Mouse (Mus musculus): ENCODE results near the gene Gm128. TPM values are rescaled to one million over a fixed set of nuclear protein-coding genes. Genes with fewer than 3 reads are reported as not detected.

Gm128 gene
- polyA plus RNA-seq, 1 experiment from 2014 or later: 0.32 TPM

GRCm38 (mm10) chr3:95239022-95239421, 2.4 kb downstream of the Gm128 start:
- Histone ChIP-seq H3K27ac (no peak overlapping the region), H3K9me3 (no peaks in the 10 kb centered on the region), H3K36me3 (peaks cover 44% of the 10 kb centered on the region), H3K4me3 (no peak overlapping the region), H3K27me3 (no peaks in the 10 kb centered on the region), H3K9ac (no peak overlapping the region), H3K4me1 (peaks cover 9% of the 10 kb centered on the region; the same call in 1 of the 2 replicates), H3K4me2 (no peak overlapping the region)
- no peak for ATAC-seq (ENCODE audit: borderline replicate concordance, extremely low read depth, low FRiP score, low TSS enrichment)
- WGBS: 78% methylated on average over 6 of the region's 6 CpGs

DNA sequence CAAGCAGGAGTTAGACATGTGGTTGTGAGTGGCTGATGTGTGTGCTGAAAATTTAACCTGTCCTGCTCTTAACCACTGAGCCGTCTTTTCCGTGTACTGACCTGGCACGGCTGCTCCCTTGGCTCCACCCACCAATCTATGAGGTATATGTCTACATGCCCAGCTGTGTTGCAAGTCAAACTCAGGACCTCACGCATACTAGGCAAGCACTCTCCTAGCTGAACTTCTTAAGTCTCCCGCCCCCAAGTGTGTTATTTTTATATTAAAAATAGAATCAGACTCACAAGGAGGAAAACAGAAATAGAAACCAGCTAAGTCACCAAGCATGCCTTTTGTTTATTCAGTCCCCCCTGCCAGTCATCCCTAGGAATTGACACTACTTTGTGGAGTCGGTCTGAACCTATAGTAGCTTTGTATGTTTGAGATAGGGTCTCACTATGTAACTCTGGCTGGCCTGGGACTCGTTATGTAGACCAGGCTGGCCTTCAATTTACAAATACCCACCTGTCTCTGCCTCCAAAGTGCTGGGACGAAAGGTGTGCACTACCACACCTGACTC, 3.8 kb downstream of the Gm128 start:
- Histone ChIP-seq H3K36me3 (peaks cover 58% of the 10 kb centered on the region), H3K4me1 (peaks cover 9% of the 10 kb centered on the region; the same call in 1 of the 2 replicates), H3K4me3 (no peak overlapping the region), H3K9me3 (no peaks in the 10 kb centered on the region), H3K9ac (no peak overlapping the region), H3K4me2 (no peak overlapping the region), H3K27ac (no peak overlapping the region), H3K27me3 (no peaks in the 10 kb centered on the region)
- ATAC-seq (ENCODE audit: borderline replicate concordance, extremely low read depth, low FRiP score, low TSS enrichment): no peak
- WGBS: 72% methylated on average over 8 of the region's 8 CpGs

DNA sequence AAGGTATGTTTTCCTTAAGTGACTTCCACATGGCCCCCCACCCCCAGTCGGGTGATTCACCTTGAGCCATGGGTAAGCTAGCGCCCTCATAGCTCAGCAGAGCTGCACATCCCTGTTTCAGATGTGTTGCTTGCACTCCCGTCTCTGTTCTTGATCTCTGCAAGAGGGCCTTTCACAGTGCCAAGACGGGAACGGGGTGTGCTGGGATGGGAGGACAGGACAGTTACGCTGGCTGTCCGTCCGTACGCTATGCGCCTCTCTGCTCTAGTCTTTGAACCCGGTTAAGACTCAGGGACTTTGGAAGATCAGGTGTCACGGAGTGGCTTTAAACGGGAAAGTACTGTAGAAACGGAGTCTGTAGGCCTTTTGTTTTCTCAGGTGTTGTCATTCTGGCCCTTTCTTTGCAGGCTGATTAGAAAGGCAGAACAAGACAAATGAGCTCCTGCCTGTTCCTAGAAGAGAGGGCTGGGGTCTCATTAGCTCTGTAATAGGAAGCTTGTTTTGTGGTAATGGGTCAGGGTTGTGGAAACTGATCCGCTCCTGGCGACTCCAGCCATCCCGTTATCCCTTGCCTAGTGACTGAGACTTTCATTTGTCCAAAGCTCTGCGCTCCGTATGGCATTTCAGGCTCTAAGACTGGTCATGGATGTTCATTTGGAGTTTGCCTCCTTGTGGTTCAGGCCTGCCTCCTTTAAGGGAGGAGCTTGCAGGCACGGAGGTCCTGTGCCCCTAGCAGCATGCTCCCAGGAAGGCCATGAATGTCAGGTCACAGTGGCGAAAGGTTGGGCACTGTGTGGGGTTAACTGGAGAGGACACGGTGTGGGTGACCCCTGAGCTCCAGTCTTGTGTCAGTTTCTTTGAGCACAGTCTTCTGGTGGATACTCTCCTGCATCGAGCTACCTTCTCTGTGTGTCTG, 5.8 kb downstream of the Gm128 start:
- Histone ChIP-seq H3K4me3 (no peak overlapping the region), H3K4me2 (no peak overlapping the region), H3K27ac (no peak overlapping the region), H3K27me3 (no peaks in the 10 kb centered on the region), H3K4me1 (peaks cover 13% of the 10 kb centered on the region), H3K9ac (no peak overlapping the region), H3K36me3 (peaks cover 69% of the 10 kb centered on the region), H3K9me3 (no peaks in the 10 kb centered on the region)
- 77% methylated on average over 23 of the region's 23 CpGs for WGBS
- no peak for ATAC-seq (ENCODE audit: borderline replicate concordance, extremely low read depth, low FRiP score, low TSS enrichment)

DNA sequence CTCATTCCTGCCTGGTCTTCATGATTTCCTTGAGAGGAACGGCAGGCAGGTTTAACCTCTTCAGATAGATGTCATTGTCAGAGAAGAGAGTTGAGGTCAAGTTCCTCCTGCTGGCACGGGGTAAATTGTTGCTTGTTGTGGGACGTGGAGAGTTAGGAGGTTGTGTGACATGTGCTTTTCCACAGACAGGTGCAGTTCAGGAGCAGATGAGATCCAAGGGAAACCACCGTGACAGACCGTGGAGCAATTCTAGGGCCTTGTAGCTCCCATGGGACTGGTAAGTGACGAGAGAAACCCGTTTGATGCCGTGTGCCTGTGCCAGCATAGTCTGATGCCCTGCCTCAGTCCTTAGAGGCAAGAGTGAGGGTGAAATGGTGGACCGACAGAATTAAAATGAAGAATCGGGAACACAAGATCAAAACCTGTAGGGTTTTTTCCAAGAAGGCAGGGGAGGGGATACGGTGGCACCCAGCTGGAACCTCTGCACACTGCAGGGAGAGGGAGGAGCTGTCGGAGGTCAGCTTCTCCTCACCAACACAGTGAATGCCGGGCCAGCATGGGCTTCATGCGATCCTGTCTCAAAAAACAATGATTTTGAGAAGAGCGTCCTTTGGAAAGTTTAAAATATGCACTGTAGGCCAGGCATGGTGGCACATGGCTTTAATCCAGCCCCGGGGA, 8.0 kb downstream of the Gm128 start:
- no peak for ATAC-seq (ENCODE audit: borderline replicate concordance, extremely low read depth, low FRiP score, low TSS enrichment)
- Histone ChIP-seq H3K27ac (no peak overlapping the region), H3K36me3 (peaks cover 68% of the 10 kb centered on the region), H3K27me3 (no peaks in the 10 kb centered on the region), H3K4me2 (no peak overlapping the region), H3K4me3 (no peak overlapping the region), H3K9me3 (no peaks in the 10 kb centered on the region), H3K9ac (no peak overlapping the region), H3K4me1 (peaks cover 18% of the 10 kb centered on the region)
- WGBS: 86% methylated on average over 16 of the region's 16 CpGs

- Histone ChIP-seq H3K9ac (no peak overlapping the region), H3K4me3 (no peak overlapping the region), H3K4me2 (no peak overlapping the region), H3K9me3 (no peaks in the 10 kb centered on the region), H3K4me1 (peaks cover 18% of the 10 kb centered on the region), H3K36me3 (peaks cover 61% of the 10 kb centered on the region), H3K27me3 (no peaks in the 10 kb centered on the region), H3K27ac (no peak overlapping the region)
- no peak for ATAC-seq (ENCODE audit: borderline replicate concordance, extremely low read depth, low FRiP score, low TSS enrichment)
- 72% methylated on average over 7 of the region's 7 CpGs for WGBS
These were observed 8.6 kb downstream of the Gm128 start for GRCm38 (mm10) chr3:95232771-95233170.

DNA sequence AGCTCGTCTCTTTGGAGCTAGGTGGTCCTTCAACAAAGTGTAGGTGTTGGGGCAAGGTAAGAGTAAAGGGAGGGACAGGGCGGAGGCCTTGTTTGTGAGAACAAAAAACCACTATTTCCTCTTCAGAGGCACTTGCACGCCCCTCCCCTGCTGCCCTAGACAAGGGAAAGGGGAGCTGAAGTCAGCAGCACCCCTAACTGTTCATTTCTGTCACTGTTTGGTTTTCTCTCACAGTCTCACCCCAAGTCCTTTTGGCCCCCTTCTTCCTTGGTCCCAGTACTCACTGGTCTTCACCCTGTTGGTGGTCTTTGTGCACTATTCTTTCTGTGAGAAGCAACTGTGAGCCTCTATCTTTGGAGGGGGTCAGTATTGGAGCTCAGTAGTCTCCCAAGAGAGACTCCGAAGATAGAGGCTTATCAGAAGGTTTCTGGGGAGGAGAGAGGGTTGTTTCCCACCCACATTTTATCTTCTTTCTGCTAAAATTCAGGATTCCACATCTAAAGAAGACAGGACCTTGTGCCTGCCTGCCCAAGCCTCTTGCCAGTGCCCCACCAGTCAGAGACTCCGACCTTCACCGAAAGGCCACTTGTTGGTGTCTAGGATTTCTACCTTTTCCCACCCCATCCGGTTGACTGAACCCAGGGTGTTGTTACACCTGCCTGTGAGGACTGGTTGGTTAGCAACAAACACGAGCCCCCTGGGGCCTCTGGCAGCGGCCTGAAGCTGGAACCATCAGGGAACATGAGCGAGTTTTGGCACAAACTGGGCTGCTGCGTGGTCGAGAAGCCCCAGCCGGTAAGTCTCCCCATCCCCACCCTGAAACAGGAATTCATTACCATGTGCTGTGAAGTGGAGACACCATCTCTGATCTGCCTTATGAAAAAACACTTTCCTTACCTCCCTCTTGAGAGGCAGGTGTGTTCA, 9.8 kb downstream of the Gm128 start, which contains the start of gene Mllt11:
Gene Mllt11, minus strand, starts transcription at position 874 of the 924 bp plus-strand sequence.
- Histone ChIP-seq H3K27me3 (no peaks in the 10 kb centered on the region), H3K9ac (no peak within 1 kb of the TSS), H3K4me3 (peak within 1 kb of the TSS; percentile 88; the same call in 1 of the 2 replicates), H3K4me1 (peaks cover 26% of the 10 kb centered on the region), H3K36me3 (peaks cover 50% of the 10 kb centered on the region), H3K4me2 (peak within 1 kb of the TSS; percentile 86), H3K27ac (peak within 1 kb of the TSS; percentile 98; the same call in 1 of the 2 replicates), H3K9me3 (no peaks in the 10 kb centered on the region)
- no peak for ATAC-seq (ENCODE audit: borderline replicate concordance, extremely low read depth, low FRiP score, low TSS enrichment)
- 75% methylated on average over 13 of the region's 13 CpGs for whole genome bisulfite sequencing

- Histone ChIP-seq H3K9ac (peak overlapping the region; percentile 96), H3K4me1 (peaks cover 29% of the 10 kb centered on the region), H3K9me3 (no peaks in the 10 kb centered on the region), H3K4me3 (peak overlapping the region; percentile 88), H3K27me3 (no peaks in the 10 kb centered on the region), H3K36me3 (peaks cover 42% of the 10 kb centered on the region), H3K27ac (peak overlapping the region; percentile 98), H3K4me2 (peak overlapping the region; percentile 86)
- 41% methylated on average over 8 of the region's 8 CpGs for WGBS
- no peak for ATAC-seq (ENCODE audit: borderline replicate concordance, extremely low read depth, low FRiP score, low TSS enrichment)
These were observed 10.7 kb downstream of the Gm128 start for GRCm38 (mm10) chr3:95230495-95231297.

DNA sequence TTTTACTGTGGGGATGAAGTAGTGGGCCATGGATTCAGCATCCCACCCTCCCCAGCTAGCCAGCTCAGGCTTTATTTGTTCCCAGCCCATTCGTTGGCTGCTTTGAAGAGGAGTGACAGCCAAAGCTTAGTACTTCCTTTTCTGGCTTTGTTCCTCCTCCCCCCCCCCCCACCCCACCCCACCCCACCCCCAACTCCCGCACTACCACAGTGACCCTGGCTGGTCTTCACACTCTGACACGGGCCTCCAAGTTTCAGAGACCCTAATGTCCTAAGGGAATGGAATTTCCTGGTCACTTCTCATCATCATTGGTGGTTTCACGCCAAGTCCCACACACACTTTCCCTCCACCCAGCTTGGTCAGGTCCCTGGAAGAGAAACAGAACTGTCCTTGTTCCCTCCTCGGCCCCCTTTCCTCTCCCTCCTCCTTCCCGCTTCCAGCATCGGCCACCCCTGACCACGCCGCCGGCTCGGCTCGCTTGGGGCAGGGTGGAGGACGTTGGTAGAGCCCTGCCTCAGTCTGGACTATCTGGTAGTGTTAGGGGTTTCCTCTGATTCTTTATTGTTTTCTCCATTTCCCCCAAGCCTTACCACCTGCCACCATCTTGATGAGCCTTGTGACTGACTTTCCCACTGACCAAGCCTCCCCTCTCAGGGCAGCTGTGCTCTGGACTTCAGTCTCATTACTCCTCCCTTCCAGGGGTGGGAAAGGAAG, 11.5 kb downstream of the Gm128 start:
- H3K27me3 ChIP-seq: no peaks in the 10 kb centered on the region
- peaks cover 29% of the 10 kb centered on the region for H3K4me1 ChIP-seq
- peak overlapping the region; percentile 98 for H3K27ac ChIP-seq
- peak overlapping the region; percentile 88 for H3K4me3 ChIP-seq
- ATAC-seq (ENCODE audit: borderline replicate concordance, extremely low read depth, low FRiP score, low TSS enrichment): peak; percentile 21; the same call in 1 of the 2 replicates
- H3K36me3 ChIP-seq: peaks cover 40% of the 10 kb centered on the region
- no peaks in the 10 kb centered on the region for H3K9me3 ChIP-seq
- peak overlapping the region; percentile 96 for H3K9ac ChIP-seq
- under 1% methylated on average over 13 of the region's 13 CpGs for WGBS
- peak overlapping the region; percentile 86 for H3K4me2 ChIP-seq

GRCm38 (mm10) chr3:95228894-95229780, 12.3 kb downstream of the Gm128 start:
- peak; percentile 29; the same call in 1 of the 2 replicates for ATAC-seq (ENCODE audit: borderline replicate concordance, extremely low read depth, low FRiP score, low TSS enrichment)
- peak overlapping the region; percentile 98 for H3K27ac ChIP-seq
- WGBS: under 1% methylated on average over 43 of the region's 43 CpGs
- peaks cover 34% of the 10 kb centered on the region for H3K36me3 ChIP-seq
- H3K27me3 ChIP-seq: no peaks in the 10 kb centered on the region
- H3K9me3 ChIP-seq: no peaks in the 10 kb centered on the region
- H3K4me1 ChIP-seq: peaks cover 33% of the 10 kb centered on the region
- H3K4me3 ChIP-seq: peak overlapping the region; percentile 88
- peak overlapping the region; percentile 96 for H3K9ac ChIP-seq
- peak overlapping the region; percentile 86 for H3K4me2 ChIP-seq
